Mouse (Mus musculus): ENCODE data around the gene Slc38a2.

GRCm38 (mm10) chr15:96711664-96712063 lies 12.1 kb upstream of the Slc38a2 start:
- TF ChIP-seq CTCF (IDR thresholded peaks at IDR 0.05; ENCODE audit: low read depth, low read length) = no peak
- TF ChIP-seq POLR2A (IDR thresholded peaks at IDR 0.05; ENCODE audit: extremely low read depth, insufficient read depth, low read length) = no peak

All from liver, adult 2 months (tissue).